Mouse (Mus musculus): ENCODE results near the gene Trafd1. TPM values are rescaled to one million over a fixed set of nuclear protein-coding genes. Genes with fewer than 3 reads are reported as not detected.
"Not testable (repeated sequence)": the region's sequence is repeated elsewhere in the genome, so short reads cannot be mapped to it uniquely, and the experiment has no call there.

Trafd1 gene
- polyA plus RNA-seq, 1 experiment: 48.6 TPM

GRCm38 (mm10) chr5:121331731-121332130 lies 53.7 kb downstream of the Trafd1 start:
- Histone ChIP-seq H3K4me3 (ENCODE audit: insufficient read depth, low read depth, low read length) (no peak overlapping the region), H3K4me1 (ENCODE audit: control insufficient read depth, insufficient read depth, low read length) (peaks cover 7% of the 10 kb centered on the region; the same call in 1 of the 2 replicates), H3K27me3 (replicated peaks; ENCODE audit: control insufficient read depth, insufficient read depth, low read length) (no peaks in the 10 kb centered on the region), H3K27ac (ENCODE audit: insufficient read depth, low read depth, low read length) (no peak overlapping the region), H3K36me3 (ENCODE audit: control insufficient read depth, insufficient read depth, low read length) (peaks cover 2% of the 10 kb centered on the region; the same call in 1 of the 2 replicates)
- no peak for DNase-seq
- WGBS: 96% methylated on average over 10 of the region's 10 CpGs
- no peak for TF ChIP-seq POLR2A (IDR thresholded peaks at IDR 0.05; ENCODE audit: low read depth, low read length)
- TF ChIP-seq CTCF (conservative IDR thresholded peaks at IDR 0.05; ENCODE audit: insufficient read depth, insufficient read length, low read depth, low read length): no peak

GRCm38 (mm10) chr5:121330154-121330816 lies 55.1 kb downstream of the Trafd1 start:
- 66% methylated on average over 16 of the region's 19 CpGs for WGBS
- H3K36me3 ChIP-seq (ENCODE audit: control insufficient read depth, insufficient read depth, low read length); DNase-seq; H3K4me1 ChIP-seq (ENCODE audit: control insufficient read depth, insufficient read depth, low read length); H3K27me3 ChIP-seq (replicated peaks; ENCODE audit: control insufficient read depth, insufficient read depth, low read length): not testable (repeated sequence)
- Histone ChIP-seq H3K27ac (ENCODE audit: insufficient read depth, low read depth, low read length) (peak overlapping the region; percentile 98), H3K4me3 (ENCODE audit: insufficient read depth, low read depth, low read length) (peak overlapping the region; percentile 71)

GRCm38 (mm10) chr5:121329333-121330058 lies 55.9 kb downstream of the Trafd1 start:
- H3K36me3 ChIP-seq (ENCODE audit: control insufficient read depth, insufficient read depth, low read length): peaks cover 2% of the 10 kb centered on the region; the same call in 1 of the 2 replicates
- 0 out of 2 replicates have a peak, but pooled peaks cover 3% of the 10 kb centered on the region for H3K4me1 ChIP-seq (ENCODE audit: control insufficient read depth, insufficient read depth, low read length)
- H3K27ac ChIP-seq (ENCODE audit: insufficient read depth, low read depth, low read length): peak overlapping the region; percentile 98
- WGBS: 43% methylated on average over 11 of the region's 11 CpGs
- H3K4me3 ChIP-seq (ENCODE audit: insufficient read depth, low read depth, low read length): peak overlapping the region; percentile 71
- peak; percentile 44 for DNase-seq
- TF ChIP-seq POLR2A (IDR thresholded peaks at IDR 0.05; ENCODE audit: low read depth, low read length): no peak
- no peak for TF ChIP-seq CTCF (conservative IDR thresholded peaks at IDR 0.05; ENCODE audit: insufficient read depth, insufficient read length, low read depth, low read length)
- no peaks in the 10 kb centered on the region for H3K27me3 ChIP-seq (replicated peaks; ENCODE audit: control insufficient read depth, insufficient read depth, low read length)

GRCm38 (mm10) chr5:121326079-121326805 lies 59.2 kb downstream of the Trafd1 start:
- H3K27me3 ChIP-seq (replicated peaks; ENCODE audit: control insufficient read depth, insufficient read depth, low read length): no peaks in the 10 kb centered on the region
- H3K36me3 ChIP-seq (ENCODE audit: control insufficient read depth, insufficient read depth, low read length): peaks cover 4% of the 10 kb centered on the region
- no peak overlapping the region for H3K27ac ChIP-seq (ENCODE audit: insufficient read depth, low read depth, low read length)
- TF ChIP-seq CTCF (conservative IDR thresholded peaks at IDR 0.05; ENCODE audit: insufficient read depth, insufficient read length, low read depth, low read length) (no peak), POLR2A (IDR thresholded peaks at IDR 0.05; ENCODE audit: low read depth, low read length) (no peak)
- H3K4me1 ChIP-seq (ENCODE audit: control insufficient read depth, insufficient read depth, low read length): 0 out of 2 replicates have a peak, but pooled peaks cover 3% of the 10 kb centered on the region
- WGBS: 90% methylated on average over 14 of the region's 14 CpGs
- no peak overlapping the region for H3K4me3 ChIP-seq (ENCODE audit: insufficient read depth, low read depth, low read length)
- DNase-seq: no peak

Other genes with a start within 250 kb of the Trafd1 start
- 29.5 and 32.4 TPM in 2 replicates for gene Ptpn11, start 194.2 kb downstream of the Trafd1 start, polyA plus RNA-seq (2012; rRNA removed)
- gene Rpl6, start 181.2 kb downstream of the Trafd1 start, polyA plus RNA-seq (2012; rRNA removed): 253 and 281 TPM in 2 replicates
- 10.1 and 12.3 TPM in 2 replicates for gene Hectd4, start 165.4 kb downstream of the Trafd1 start, polyA plus RNA-seq (2012; rRNA removed)
- gene Naa25, start 12.3 kb upstream of the Trafd1 start, polyA plus RNA-seq (2012; rRNA removed): 7.0 and 8.1 TPM in 2 replicates
- gene Tmem116, start 66.3 kb upstream of the Trafd1 start, polyA plus RNA-seq (2012; rRNA removed): 147 and 171 TPM in 2 replicates
- 56.7 and 77.8 TPM in 2 replicates for gene Erp29, start 66.9 kb upstream of the Trafd1 start, polyA plus RNA-seq (2012; rRNA removed)
- gene Adam1b, start 117.8 kb upstream of the Trafd1 start, polyA plus RNA-seq (2012; rRNA removed): not detected in 2 replicates
- 2.0 and 2.2 TPM in 2 replicates for gene Adam1a, start 159.8 kb upstream of the Trafd1 start, polyA plus RNA-seq (2012; rRNA removed)
- gene Gm42878, start 159.8 kb upstream of the Trafd1 start, polyA plus RNA-seq (2012; rRNA removed): 0.13 TPM in 1 of 2 replicates, not detected in the other
- gene Mapkapk5, start 160.3 kb upstream of the Trafd1 start, polyA plus RNA-seq (2012; rRNA removed): 32.6 and 36.6 TPM in 2 replicates
- 1,369 and 1,431 TPM in 2 replicates for gene Aldh2, start 208.2 kb upstream of the Trafd1 start, polyA plus RNA-seq (2012; rRNA removed)
- gene Acad12, start 233.3 kb upstream of the Trafd1 start, polyA plus RNA-seq (2012; rRNA removed): 47.0 and 51.4 TPM in 2 replicates